Mouse (Mus musculus): ENCODE measurements at regions not wholly inside any gene's neighbourhood (a gene's known extent, or its start where the extent isn't known, plus 50 kb on each side); places are given as distances from the start of the nearest gene placed in this dataset.

GRCm38 (mm10) chr15:62889798-62890197 is 955.2 kb downstream of the Gsdmc2 start:
- TF ChIP-seq ZC3H11A (IDR thresholded peaks at IDR 0.05; ENCODE audit: low read depth, low read length) (no peak), EP300 (IDR thresholded peaks at IDR 0.05; ENCODE audit: low read depth in 1 of 2, low read length in 2 of 2) (no peak), POLR2A (IDR thresholded peaks at IDR 0.05; ENCODE audit: control insufficient read depth in 1 of 2, insufficient read depth in 1 of 2, low read depth in 1 of 2, low read length in 2 of 2, poor library complexity in 1 of 2) (no peak), SIN3A (IDR thresholded peaks at IDR 0.05; ENCODE audit: low read length) (no peak), CHD2 (IDR thresholded peaks at IDR 0.05; ENCODE audit: low read length) (no peak), SMC3 (IDR thresholded peaks at IDR 0.05; ENCODE audit: low read depth, low read length) (no peak), RCOR1 (IDR thresholded peaks at IDR 0.05; ENCODE audit: low read depth, low read length) (no peak), RAD21 (IDR thresholded peaks at IDR 0.05; ENCODE audit: low read depth, low read length) (no peak), TCF12 (IDR thresholded peaks at IDR 0.05; ENCODE audit: low read depth, low read length) (no peak)
- no peak overlapping the region for H3K4me3 ChIP-seq (ENCODE audit: control insufficient read depth in 1 of 2, insufficient read depth in 1 of 2, low read depth in 2 of 2, low read length in 2 of 2)
- H3K9me3 ChIP-seq (replicated peaks; ENCODE audit: insufficient read depth, low read length) = no peaks in the 10 kb centered on the region
- DNase-seq (ENCODE audit: low read depth, low spot score) = no peak
- H3K79me2 ChIP-seq (ENCODE audit: control insufficient read depth, insufficient read depth, low read length, poor library complexity) = no peaks in the 10 kb centered on the region
- no peaks in the 10 kb centered on the region for H3K36me3 ChIP-seq (ENCODE audit: control insufficient read depth in 1 of 2, insufficient read depth in 2 of 2, low read length in 2 of 2)
- no peaks in the 10 kb centered on the region for H3K4me1 ChIP-seq (ENCODE audit: control insufficient read depth in 1 of 2, insufficient read depth in 2 of 2, low read length in 2 of 2)
- no peaks in the 10 kb centered on the region for H3K27me3 ChIP-seq (ENCODE audit: control insufficient read depth in 1 of 2, insufficient read depth in 2 of 2, low read length in 2 of 2)
- H3K9ac ChIP-seq (ENCODE audit: control insufficient read depth, low read depth, low read length, poor library complexity, severe bottlenecking) = no peak overlapping the region
- no peak overlapping the region for H3K27ac ChIP-seq (ENCODE audit: control insufficient read depth, low read depth, low read length)

- no peaks in the 10 kb centered on the region; a peak in 1 of 4 replicates for H3K27me3 ChIP-seq (ENCODE audit: control insufficient read depth in 1 of 2, insufficient read depth in 2 of 2, low read length in 2 of 2)
- H3K4me1 ChIP-seq (ENCODE audit: control insufficient read depth in 1 of 2, insufficient read depth in 2 of 2, low read length in 2 of 2) = no peaks in the 10 kb centered on the region
- no peak for DNase-seq (ENCODE audit: low read depth, low spot score)
- TF ChIP-seq USF2 (IDR thresholded peaks at IDR 0.05; ENCODE audit: borderline replicate concordance in 1 of 2, insufficient read depth in 1 of 2, low read depth in 1 of 2, low read length in 2 of 2) (no peak), TAL1 (IDR thresholded peaks at IDR 0.05; ENCODE audit: low read length) (no peak), JUND (IDR thresholded peaks at IDR 0.05; ENCODE audit: low read depth, low read length) (no peak), MYB (IDR thresholded peaks at IDR 0.05; ENCODE audit: low read depth, low read length) (no peak), RAD21 (IDR thresholded peaks at IDR 0.05; ENCODE audit: low read depth, low read length) (no peak), RCOR1 (IDR thresholded peaks at IDR 0.05; ENCODE audit: low read depth, low read length) (no peak), NELFE (IDR thresholded peaks at IDR 0.05; ENCODE audit: low read depth, low read length) (no peak)
- no peaks in the 10 kb centered on the region for H3K9me3 ChIP-seq (replicated peaks; ENCODE audit: insufficient read depth, low read length)
- no peak overlapping the region for H3K27ac ChIP-seq (ENCODE audit: control insufficient read depth, low read depth, low read length)
- no peaks in the 10 kb centered on the region for H3K36me3 ChIP-seq (ENCODE audit: control insufficient read depth in 1 of 2, insufficient read depth in 2 of 2, low read length in 2 of 2)
- no peak overlapping the region for H3K4me3 ChIP-seq (ENCODE audit: control insufficient read depth in 1 of 2, insufficient read depth in 1 of 2, low read depth in 2 of 2, low read length in 2 of 2)
- H3K9ac ChIP-seq (ENCODE audit: control insufficient read depth, low read depth, low read length, poor library complexity, severe bottlenecking) = no peak overlapping the region
- no peaks in the 10 kb centered on the region for H3K79me2 ChIP-seq (ENCODE audit: control insufficient read depth, insufficient read depth, low read length, poor library complexity)
These were observed 959.6 kb downstream of the Gsdmc2 start for GRCm38 (mm10) chr15:62885331-62885730.

- DNase-seq (ENCODE audit: low read depth, low spot score) = no peak
- H3K27ac ChIP-seq (ENCODE audit: control insufficient read depth, low read depth, low read length) = no peak overlapping the region
- no peaks in the 10 kb centered on the region for H3K79me2 ChIP-seq (ENCODE audit: control insufficient read depth, insufficient read depth, low read length, poor library complexity)
- no peaks in the 10 kb centered on the region for H3K4me1 ChIP-seq (ENCODE audit: control insufficient read depth in 1 of 2, insufficient read depth in 2 of 2, low read length in 2 of 2)
- no peaks in the 10 kb centered on the region for H3K36me3 ChIP-seq (ENCODE audit: control insufficient read depth in 1 of 2, insufficient read depth in 2 of 2, low read length in 2 of 2)
- TF ChIP-seq GABPA (IDR thresholded peaks at IDR 0.05; ENCODE audit: low read depth, low read length) = no peak
- no peak for TF ChIP-seq ZC3H11A (IDR thresholded peaks at IDR 0.05; ENCODE audit: low read depth, low read length)
- no peak for TF ChIP-seq MYB (IDR thresholded peaks at IDR 0.05; ENCODE audit: low read depth, low read length)
- no peak for TF ChIP-seq CHD2 (IDR thresholded peaks at IDR 0.05; ENCODE audit: low read length)
- TF ChIP-seq HCFC1 (IDR thresholded peaks at IDR 0.05; ENCODE audit: low read depth, low read length) = no peak
- TF ChIP-seq POLR2A (IDR thresholded peaks at IDR 0.05; ENCODE audit: control insufficient read depth in 1 of 2, insufficient read depth in 1 of 2, low read depth in 1 of 2, low read length in 2 of 2, poor library complexity in 1 of 2) = no peak
- no peak for TF ChIP-seq ZNF384 (IDR thresholded peaks at IDR 0.05; ENCODE audit: low read depth, low read length)
- TF ChIP-seq ZMIZ1 (IDR thresholded peaks at IDR 0.05; ENCODE audit: low read depth, low read length) = no peak
- TF ChIP-seq MAFK (IDR thresholded peaks at IDR 0.05; ENCODE audit: borderline replicate concordance, low read depth, low read length) = no peak
- no peak for TF ChIP-seq MEF2A (IDR thresholded peaks at IDR 0.05; ENCODE audit: extremely low read depth, insufficient replicate concordance, low read depth, low read length, poor library complexity, severe bottlenecking)
- TF ChIP-seq MAZ (IDR thresholded peaks at IDR 0.05; ENCODE audit: low read depth, low read length) = no peak
- TF ChIP-seq ETS1 (IDR thresholded peaks at IDR 0.05; ENCODE audit: low read depth, low read length) = no peak
- no peak overlapping the region for H3K9ac ChIP-seq (ENCODE audit: control insufficient read depth, low read depth, low read length, poor library complexity, severe bottlenecking)
- no peaks in the 10 kb centered on the region for H3K9me3 ChIP-seq (replicated peaks; ENCODE audit: insufficient read depth, low read length)
- no peak overlapping the region for H3K4me3 ChIP-seq (ENCODE audit: control insufficient read depth in 1 of 2, insufficient read depth in 1 of 2, low read depth in 2 of 2, low read length in 2 of 2)
- no peaks in the 10 kb centered on the region for H3K27me3 ChIP-seq (ENCODE audit: control insufficient read depth in 1 of 2, insufficient read depth in 2 of 2, low read length in 2 of 2)
These were observed 973.8 kb downstream of the Gsdmc2 start for GRCm38 (mm10) chr15:62871082-62871766.
